Mouse (Mus musculus) stomach, embryonic 14.5 days (tissue): ENCODE results near the gene Fam189b. TPM values are rescaled to one million over a fixed set of nuclear protein-coding genes. Genes with fewer than 3 reads are reported as not detected.
A peak's percentile ranks its signal among the peaks of the same experiment; 100 is the strongest.

Source experiments
- ATAC-seq: fragments of 200-750 bp; cut with Nextera tagmentation; 2 replicates; pipeline ENCODE4 v1.8.0; 2017; ENCODE audit warnings: low read depth, moderate TSS enrichment; ENCODE audit not compliant: insufficient number of reproducible peaks, insufficient read depth, low FRiP score
- H3K27ac ChIP-seq: fragments of 300-500 bp; sonication (generic); 2 replicates; pipeline ENCODE4 v1.5.1; 2014; ENCODE audit warnings: mild to moderate bottlenecking, low read length, moderate library complexity, mixed read lengths
- H3K27me3 ChIP-seq: fragments of 300-500 bp; sonication (generic); 2 replicates; pipeline ENCODE4 v1.6.1; 2014; ENCODE audit warnings: low read length, control low read depth, mixed read lengths; ENCODE audit not compliant: control insufficient read depth, insufficient read depth
- H3K36me3 ChIP-seq: fragments of 300-500 bp; sonication (generic); 2 replicates; pipeline ENCODE4 v1.6.1; 2014; ENCODE audit warnings: mild to moderate bottlenecking, control low read depth, low read length, moderate library complexity, mixed read lengths; ENCODE audit not compliant: control insufficient read depth, insufficient read depth
- H3K4me1 ChIP-seq: fragments of 300-500 bp; sonication (generic); 2 replicates; pipeline ENCODE4 v1.6.1; 2014; ENCODE audit warnings: low read length, control low read depth, mixed read lengths; ENCODE audit not compliant: control insufficient read depth, insufficient read depth
- H3K4me2 ChIP-seq: fragments of 300-500 bp; sonication (generic); replicated peaks from 2 replicates; pipeline ENCODE4 v1.6.1; 2014; ENCODE audit warnings: low read depth, low read length, control low read depth
- H3K4me3 ChIP-seq: fragments of 300-500 bp; sonication (generic); 2 replicates; pipeline ENCODE4 v1.5.1; 2014; ENCODE audit warnings: low read depth, low read length, control low read depth
- H3K9ac ChIP-seq: fragments of 300-500 bp; sonication (generic); replicated peaks from 2 replicates; pipeline ENCODE4 v1.6.1; 2014; ENCODE audit warnings: low read depth, mild to moderate bottlenecking, control low read depth, low read length, moderate library complexity, mixed read lengths
- H3K9me3 ChIP-seq: fragments of 300-500 bp; sonication (generic); 2 replicates; pipeline ENCODE4 v1.6.1; 2016; ENCODE audit warnings: low read depth, low read length, control low read depth; ENCODE audit not compliant: control insufficient read depth
- WGBS: fragments of 180-500 bp; shearing (Covaris S2); extraction: QIAGEN DNeasy Blood & Tissue Kit; methylation state at CpG from one replicate; pipeline ENCODE4 v1.1.7; 2014; 5-methylcytosine and 5-hydroxymethylcytosine counted together
- polyA plus RNA-seq: library from polyadenylated mRNA; unstranded; fragments of >200 nt; fragmentation: Nextera tagmentation; extraction: Ambion mirVana; gene quantifications from 2 replicates; pipeline ENCODE4 v1.2.1, GENCODE M21; 2014

The Fam189b gene
- polyA plus RNA-seq, 1 experiment from 2014 or later, result 28.3 TPM

DNA sequence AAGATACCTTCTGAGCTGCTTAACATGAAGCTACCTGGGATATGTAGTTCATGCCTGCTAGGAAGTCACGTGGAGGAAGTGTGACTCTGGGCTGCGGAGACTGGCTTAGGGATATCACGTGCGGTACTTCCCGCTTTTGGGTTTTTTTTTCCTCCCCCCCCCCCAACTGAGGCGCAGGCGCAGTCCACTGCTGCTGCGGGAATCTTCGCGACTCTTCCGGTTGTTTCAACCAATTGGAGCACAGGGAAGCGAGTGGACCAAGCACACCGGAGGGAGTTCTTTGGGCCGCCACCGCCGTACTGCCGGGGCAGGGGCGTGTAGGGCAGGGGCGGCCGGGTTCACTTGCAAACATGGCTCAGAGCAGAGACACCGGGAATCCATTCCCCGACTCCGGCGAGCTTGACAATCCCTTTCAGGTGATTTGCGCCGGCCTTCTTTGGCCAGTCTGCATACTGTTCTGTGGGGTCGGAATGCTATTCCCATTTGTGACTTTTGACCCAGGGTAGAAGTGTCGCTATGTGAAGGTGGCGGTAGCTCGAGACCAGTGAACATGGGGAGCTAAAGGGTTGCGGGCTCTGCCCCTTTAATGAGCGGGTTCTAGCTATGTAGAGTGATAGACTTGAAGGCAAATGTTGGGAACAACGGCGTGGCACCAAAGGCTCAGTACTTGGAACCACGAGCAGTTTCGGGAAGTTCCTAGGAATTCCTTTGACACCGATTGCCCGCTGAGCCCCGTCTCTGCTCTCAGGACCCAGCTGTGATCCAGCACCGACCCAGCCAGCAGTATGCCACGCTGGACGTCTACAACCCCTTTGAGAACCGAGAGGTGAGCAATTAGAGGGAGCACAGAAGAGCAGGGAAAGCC lies 5.5 kb upstream of the Fam189b start, which contains the start of gene Scamp3:
TSS of gene Scamp3 (plus strand) at position 232 of the 865 bp plus-strand sequence.
- peak; percentile 95 for ATAC-seq
- peaks cover 65% of the 10 kb centered on the region for H3K36me3 ChIP-seq
- H3K4me1 ChIP-seq, result peaks cover 6% of the 10 kb centered on the region; the same call in 1 of the 2 replicates
- WGBS, result under 1% methylated on average over 43 of the region's 43 CpGs
- H3K4me3 ChIP-seq, result peak within 1 kb of the TSS; percentile 73
- peak within 1 kb of the TSS; percentile 86 for H3K9ac ChIP-seq
- peak within 1 kb of the TSS; percentile 66; the same call in 1 of the 2 replicates for H3K27ac ChIP-seq
- H3K4me2 ChIP-seq, result peak within 1 kb of the TSS; percentile 82
- no peaks in the 10 kb centered on the region for H3K27me3 ChIP-seq
- no peaks in the 10 kb centered on the region for H3K9me3 ChIP-seq

DNA sequence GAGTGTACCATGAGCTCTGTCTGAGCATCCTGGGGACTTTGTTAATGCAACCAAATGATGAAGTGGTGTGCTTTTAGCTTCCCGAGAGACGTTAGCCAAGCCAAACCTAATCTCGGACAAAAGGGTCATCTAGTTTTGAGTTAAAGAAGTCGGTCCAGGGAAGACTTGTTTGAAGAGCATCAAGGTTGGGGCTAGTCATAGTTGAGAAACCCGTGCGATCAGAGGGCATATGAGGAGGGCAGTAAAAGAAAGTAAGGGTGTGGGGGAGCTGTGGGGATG lies 4.9 kb upstream of the Fam189b start:
- Histone ChIP-seq H3K27ac (peak overlapping the region; percentile 66; the same call in 1 of the 2 replicates), H3K4me2 (peak overlapping the region; percentile 82), H3K9ac (peak overlapping the region; percentile 86), H3K36me3 (peaks cover 59% of the 10 kb centered on the region), H3K4me3 (peak overlapping the region; percentile 73), H3K27me3 (no peaks in the 10 kb centered on the region), H3K4me1 (peaks cover 9% of the 10 kb centered on the region; the same call in 1 of the 2 replicates), H3K9me3 (no peaks in the 10 kb centered on the region)
- no peak for ATAC-seq
- 3% methylated on average over 6 of the region's 6 CpGs for WGBS

DNA sequence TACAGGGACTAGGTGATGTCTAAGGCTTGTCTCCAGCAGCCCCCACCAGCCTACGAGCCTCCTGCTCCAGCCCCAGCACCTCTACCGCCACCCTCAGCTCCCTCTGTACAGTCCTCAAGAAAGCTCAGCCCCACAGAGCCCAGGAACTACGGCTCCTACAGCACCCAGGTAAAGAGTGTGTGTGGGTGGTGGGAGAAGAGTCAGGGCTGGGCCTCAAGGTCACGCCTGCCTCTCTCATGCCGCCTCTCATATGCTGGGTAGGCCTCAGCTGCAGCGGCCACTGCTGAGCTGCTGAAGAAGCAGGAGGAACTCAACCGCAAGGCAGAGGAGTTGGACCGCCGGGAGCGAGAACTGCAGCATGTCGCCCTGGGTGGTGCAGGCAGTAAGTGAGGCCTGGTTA lies 3.9 kb upstream of the Fam189b start:
- no peak overlapping the region for H3K27ac ChIP-seq
- peaks cover 49% of the 10 kb centered on the region for H3K36me3 ChIP-seq
- H3K27me3 ChIP-seq, result no peaks in the 10 kb centered on the region
- H3K4me1 ChIP-seq, result peaks cover 15% of the 10 kb centered on the region; the same call in 1 of the 2 replicates
- WGBS, result 94% methylated on average over 11 of the region's 11 CpGs
- H3K4me2 ChIP-seq, result no peak overlapping the region
- no peak overlapping the region; the same call in 1 of the 2 replicates for H3K9ac ChIP-seq
- H3K9me3 ChIP-seq, result no peaks in the 10 kb centered on the region
- no peak overlapping the region for H3K4me3 ChIP-seq
- ATAC-seq, result no peak

DNA sequence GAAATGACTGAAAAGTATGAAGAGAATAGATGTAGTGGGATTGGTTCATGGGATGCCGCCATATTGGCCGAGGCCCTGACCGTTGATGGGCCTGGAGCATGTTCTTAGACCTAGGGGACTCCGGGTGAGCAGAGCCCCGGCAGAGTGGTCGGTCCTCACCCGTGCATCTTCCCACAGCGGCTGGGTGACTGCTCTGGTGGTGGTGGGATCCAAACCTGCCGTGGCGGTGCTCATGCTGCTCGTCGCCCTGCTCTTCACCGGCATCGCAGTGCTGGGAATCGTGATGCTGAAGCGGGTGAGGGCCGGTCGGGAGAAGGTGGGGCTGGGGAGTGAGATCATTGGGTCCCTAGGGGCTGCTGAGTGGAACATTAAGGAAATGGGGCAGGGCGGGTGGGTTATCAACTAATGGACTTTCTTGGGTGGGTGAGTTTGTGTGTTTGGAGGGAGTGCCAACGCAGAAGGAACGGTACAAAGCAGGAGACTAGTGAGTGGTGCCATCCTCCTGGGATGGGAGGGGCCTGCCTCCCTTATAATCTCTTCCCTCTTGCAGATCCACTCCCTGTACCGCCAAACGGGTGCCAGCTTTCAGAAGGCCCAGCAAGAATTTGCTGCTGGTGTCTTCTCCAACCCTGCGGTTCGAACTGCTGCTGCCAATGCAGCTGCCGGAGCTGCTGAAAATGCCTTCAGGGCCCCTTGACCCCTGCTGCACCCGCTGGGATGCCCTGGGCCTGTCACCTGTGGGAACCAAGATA lies 1.0 kb upstream of the Fam189b start:
- H3K9me3 ChIP-seq, result no peaks in the 10 kb centered on the region
- 90% methylated on average over 27 of the region's 27 CpGs for WGBS
- no peak for ATAC-seq
- no peak overlapping the region for H3K9ac ChIP-seq
- peaks cover 22% of the 10 kb centered on the region; the same call in 1 of the 2 replicates for H3K36me3 ChIP-seq
- no peaks in the 10 kb centered on the region for H3K27me3 ChIP-seq
- H3K4me1 ChIP-seq, result peaks cover 26% of the 10 kb centered on the region; the same call in 1 of the 2 replicates
- no peak overlapping the region for H3K4me3 ChIP-seq
- H3K4me2 ChIP-seq, result no peak overlapping the region
- no peak overlapping the region for H3K27ac ChIP-seq

DNA sequence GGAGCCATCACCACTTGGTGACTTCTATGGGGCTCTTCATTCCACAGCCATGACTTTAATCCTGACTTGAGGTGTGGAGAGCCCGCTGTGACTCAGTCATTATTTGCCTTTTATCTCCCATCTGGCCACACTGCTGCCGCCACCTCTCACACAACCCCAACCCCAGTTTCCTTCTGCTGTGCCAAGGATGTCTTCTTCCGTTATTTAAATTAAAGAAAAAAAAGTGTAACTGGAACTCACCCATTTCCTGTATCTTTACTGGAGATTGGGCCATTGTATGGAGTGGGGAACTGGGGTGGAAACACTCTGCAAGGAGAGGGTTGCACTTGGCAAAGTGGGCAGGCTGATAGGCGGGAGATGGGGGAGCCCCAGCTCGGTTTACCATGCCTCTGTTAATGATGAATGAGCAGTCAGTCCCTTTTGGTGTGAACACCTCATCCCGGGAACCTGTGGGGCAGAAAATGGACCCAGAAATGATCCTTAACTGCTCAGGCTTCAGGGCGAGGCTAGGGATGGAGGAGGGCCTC lies 349 bp upstream of the Fam189b start:
- peak overlapping the region; percentile 95 for H3K4me2 ChIP-seq
- no peak overlapping the region for H3K27ac ChIP-seq
- WGBS, result 44% methylated on average over 7 of the region's 7 CpGs
- H3K4me3 ChIP-seq, result peak overlapping the region; percentile 62
- no peaks in the 10 kb centered on the region for H3K27me3 ChIP-seq
- H3K9me3 ChIP-seq, result no peaks in the 10 kb centered on the region
- no peak for ATAC-seq
- H3K36me3 ChIP-seq, result peaks cover 26% of the 10 kb centered on the region; the same call in 1 of the 2 replicates
- H3K4me1 ChIP-seq, result peaks cover 26% of the 10 kb centered on the region; the same call in 1 of the 2 replicates
- no peak overlapping the region for H3K9ac ChIP-seq

DNA sequence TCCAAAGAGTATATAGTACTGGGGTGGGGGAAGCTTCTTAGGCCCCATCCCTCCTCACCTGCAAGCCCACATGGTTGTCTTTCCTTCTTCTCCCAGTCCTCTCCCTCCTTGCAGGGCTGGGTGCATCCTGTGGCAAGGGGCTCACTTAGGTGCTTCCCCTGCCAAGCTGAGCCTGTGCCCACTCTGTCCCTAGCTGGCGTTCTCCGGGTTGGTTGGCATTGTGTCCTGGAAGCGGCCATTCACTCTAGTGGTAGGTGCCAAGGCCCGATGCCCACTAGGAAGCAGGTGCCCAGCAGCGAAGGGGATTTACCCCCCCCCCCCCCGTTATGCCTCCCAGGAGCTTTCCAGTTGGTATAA lies 994 bp downstream of the Fam189b start:
- peak overlapping the region; percentile 86; the same call in 1 of the 2 replicates for H3K27ac ChIP-seq
- peak overlapping the region; percentile 95 for H3K4me2 ChIP-seq
- no peak for ATAC-seq
- peaks cover 21% of the 10 kb centered on the region; the same call in 1 of the 2 replicates for H3K4me1 ChIP-seq
- peak overlapping the region; percentile 62 for H3K4me3 ChIP-seq
- no peaks in the 10 kb centered on the region for H3K9me3 ChIP-seq
- no peaks in the 10 kb centered on the region for H3K27me3 ChIP-seq
- peaks cover 32% of the 10 kb centered on the region; the same call in 1 of the 2 replicates for H3K36me3 ChIP-seq
- peak overlapping the region; percentile 78 for H3K9ac ChIP-seq
- WGBS, result 77% methylated on average over 6 of the region's 6 CpGs

DNA sequence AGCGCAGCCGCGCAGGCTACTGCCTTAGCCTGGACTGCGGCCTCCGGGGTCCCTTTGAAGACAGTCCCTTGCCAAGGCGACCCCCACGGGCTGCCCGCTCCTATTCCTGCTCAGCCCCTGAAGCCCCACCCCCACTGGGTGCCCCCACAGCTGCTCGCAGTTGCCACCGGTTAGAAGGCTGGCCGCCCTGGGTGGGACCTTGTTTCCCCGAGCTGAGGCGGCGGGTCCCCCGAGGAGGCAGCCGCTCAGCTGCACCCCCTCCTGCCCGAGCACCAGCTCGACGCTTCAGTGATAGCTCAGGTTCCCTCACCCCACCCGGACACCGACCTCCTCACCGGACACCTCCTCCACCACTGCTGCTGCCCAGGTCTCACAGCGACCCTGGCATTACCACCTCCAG lies 4.3 kb downstream of the Fam189b start:
- H3K4me3 ChIP-seq, result no peak overlapping the region
- H3K4me1 ChIP-seq, result peaks cover 21% of the 10 kb centered on the region; the same call in 1 of the 2 replicates
- ATAC-seq, result no peak
- peaks cover 13% of the 10 kb centered on the region; the same call in 1 of the 2 replicates for H3K36me3 ChIP-seq
- WGBS, result 55% methylated on average over 22 of the region's 23 CpGs
- no peak overlapping the region for H3K4me2 ChIP-seq
- no peak overlapping the region for H3K9ac ChIP-seq
- no peaks in the 10 kb centered on the region for H3K9me3 ChIP-seq
- no peak overlapping the region for H3K27ac ChIP-seq
- H3K27me3 ChIP-seq, result no peaks in the 10 kb centered on the region
